Mouse (Mus musculus) brain, embryonic 14.5 days (tissue): ENCODE data around the gene Tmem39a.

Source experiments
- CTCF ChIP-seq: fragments of 200-500 bp; IDR thresholded peaks from 2 replicates; pipeline ENCODE4 v1.5.1; 2012; ENCODE audit warnings: inconsistent platforms, mild to moderate bottlenecking, moderate library complexity, borderline replicate concordance; ENCODE audit not compliant: insufficient read depth, insufficient read length; ENCODE audit errors: extremely low read depth
- POLR2A ChIP-seq: fragments of 200-500 bp; IDR thresholded peaks from 2 replicates; pipeline ENCODE4 v1.6.1; 2012; ENCODE audit warnings: mild to moderate bottlenecking, inconsistent platforms, borderline replicate concordance; ENCODE audit not compliant: poor library complexity, insufficient read depth, insufficient read length, severe bottlenecking; ENCODE audit errors: extremely low read depth

DNA sequence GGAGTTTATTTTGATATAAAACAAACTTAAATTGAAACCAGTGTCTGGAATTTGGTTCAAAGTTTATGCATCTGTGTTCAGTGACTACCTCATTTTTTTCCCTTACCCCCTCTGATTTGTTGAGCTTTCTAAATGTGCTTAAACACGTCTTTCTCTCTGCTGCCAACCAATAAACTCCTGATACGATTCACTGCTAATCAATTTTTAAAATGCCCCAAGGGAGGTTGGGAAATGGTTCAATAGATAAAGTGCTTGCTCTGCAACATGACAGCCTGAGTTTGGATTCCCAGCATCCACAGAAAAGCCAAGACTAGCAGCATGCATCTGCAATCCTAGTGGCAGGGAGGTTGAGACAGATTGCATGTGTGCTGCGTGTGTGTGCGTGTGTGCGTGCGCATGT is 55.1 kb downstream of the Tmem39a start:
- no peak for TF ChIP-seq CTCF
- TF ChIP-seq POLR2A = no peak
